Mouse (Mus musculus) ovary, adult 18-20 months (tissue): ENCODE measurements around the gene Cpne6.
A peak's percentile ranks its signal among the peaks of the same experiment; 100 is the strongest.

ENCODE experiments used
- DNase-seq: peaks from one replicate; pipeline ENCODE4 v3.0.0; 2022; ENCODE audit warnings: low spot score, mixed read lengths

Cpne6 gene

DNA sequence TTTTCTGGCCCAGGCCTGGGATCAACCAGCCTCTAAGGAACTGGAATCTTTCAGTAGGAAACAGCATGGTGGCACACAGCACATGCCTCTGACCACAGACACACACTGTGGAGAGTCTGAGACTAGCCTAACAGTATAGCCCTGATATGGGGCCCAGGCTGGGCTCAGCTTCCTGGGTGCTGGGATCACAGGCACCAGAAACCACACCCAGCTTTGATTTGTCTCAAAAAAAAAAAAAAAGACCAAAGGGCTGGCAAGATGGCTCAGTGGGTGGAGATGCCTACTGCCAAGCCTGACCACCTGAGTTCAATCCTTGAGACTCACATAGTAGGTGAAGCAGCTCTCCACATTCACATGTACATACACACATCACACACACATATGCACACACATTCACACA lies 44.4 kb downstream of the Cpne6 start:
- no peak for DNase-seq

DNA sequence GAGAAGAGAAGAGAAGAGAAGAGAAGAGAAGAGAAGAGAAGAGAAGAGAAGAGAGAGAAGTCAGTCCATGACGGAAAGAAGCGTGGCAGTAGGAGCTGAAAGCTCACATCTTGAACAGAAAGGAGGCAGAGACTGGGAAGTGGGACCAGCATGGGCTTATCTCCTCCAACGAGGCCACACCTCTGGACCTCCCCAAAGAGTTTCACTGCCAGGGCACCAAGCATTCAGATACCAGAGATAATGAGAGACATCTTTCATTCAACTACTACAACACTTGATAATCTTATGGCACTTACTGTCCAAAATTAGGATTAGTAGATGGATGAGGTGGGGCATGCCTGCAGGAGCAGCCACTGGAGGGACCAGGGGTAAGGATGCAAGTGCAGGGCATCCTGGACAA lies 45.5 kb downstream of the Cpne6 start:
- DNase-seq: no peak

DNA sequence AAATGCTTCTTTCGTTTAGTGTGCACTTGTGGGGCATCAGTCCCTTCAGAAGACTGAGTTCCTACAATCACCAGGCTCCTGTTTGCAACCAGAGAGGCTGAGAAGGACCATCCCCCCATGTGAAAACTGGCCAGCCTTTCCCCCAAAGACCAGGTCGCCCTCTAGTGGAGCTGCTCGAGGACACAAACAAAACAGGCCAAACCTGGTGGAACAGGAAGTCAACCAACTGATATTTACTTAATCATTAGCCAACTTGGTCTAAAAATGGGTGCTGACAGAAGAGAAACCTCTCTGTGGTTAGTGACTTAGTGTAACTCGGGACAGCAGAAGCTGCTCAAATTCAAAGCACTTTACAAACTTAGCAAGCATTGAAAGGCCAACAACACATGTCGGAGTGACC lies 46.8 kb downstream of the Cpne6 start:
- DNase-seq: peak; percentile 63

DNA sequence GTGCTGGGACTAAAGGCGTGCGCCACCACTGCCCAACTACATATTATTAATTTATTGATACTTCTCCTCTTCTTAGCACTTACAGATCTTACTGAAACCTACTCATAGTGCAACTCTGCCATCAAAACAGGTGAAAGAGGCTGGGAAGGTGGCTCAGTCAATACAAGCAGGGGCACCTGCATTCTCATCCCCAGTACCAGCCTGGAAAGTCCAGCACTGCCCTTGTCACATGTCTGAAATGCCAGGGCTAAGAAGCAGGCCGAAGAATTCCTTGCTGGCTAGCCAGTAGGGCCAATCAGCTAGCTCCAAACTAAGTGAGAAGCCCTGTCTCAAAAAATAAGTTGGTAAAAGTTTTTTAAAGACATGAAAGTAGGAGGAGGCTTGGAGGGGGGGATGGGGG lies 47.3 kb downstream of the Cpne6 start:
- DNase-seq: no peak

- DNase-seq: no peak
Observed at GRCm38 (mm10) chr14:55558740-55559448, 48.6 kb downstream of the Cpne6 start.

- DNase-seq: peak; percentile 84
Observed at GRCm38 (mm10) chr14:55559799-55560201, 49.6 kb downstream of the Cpne6 start, which contains the start of gene Dcaf11. Gene Dcaf11 (plus strand): TSS chr14:55560006.

DNA sequence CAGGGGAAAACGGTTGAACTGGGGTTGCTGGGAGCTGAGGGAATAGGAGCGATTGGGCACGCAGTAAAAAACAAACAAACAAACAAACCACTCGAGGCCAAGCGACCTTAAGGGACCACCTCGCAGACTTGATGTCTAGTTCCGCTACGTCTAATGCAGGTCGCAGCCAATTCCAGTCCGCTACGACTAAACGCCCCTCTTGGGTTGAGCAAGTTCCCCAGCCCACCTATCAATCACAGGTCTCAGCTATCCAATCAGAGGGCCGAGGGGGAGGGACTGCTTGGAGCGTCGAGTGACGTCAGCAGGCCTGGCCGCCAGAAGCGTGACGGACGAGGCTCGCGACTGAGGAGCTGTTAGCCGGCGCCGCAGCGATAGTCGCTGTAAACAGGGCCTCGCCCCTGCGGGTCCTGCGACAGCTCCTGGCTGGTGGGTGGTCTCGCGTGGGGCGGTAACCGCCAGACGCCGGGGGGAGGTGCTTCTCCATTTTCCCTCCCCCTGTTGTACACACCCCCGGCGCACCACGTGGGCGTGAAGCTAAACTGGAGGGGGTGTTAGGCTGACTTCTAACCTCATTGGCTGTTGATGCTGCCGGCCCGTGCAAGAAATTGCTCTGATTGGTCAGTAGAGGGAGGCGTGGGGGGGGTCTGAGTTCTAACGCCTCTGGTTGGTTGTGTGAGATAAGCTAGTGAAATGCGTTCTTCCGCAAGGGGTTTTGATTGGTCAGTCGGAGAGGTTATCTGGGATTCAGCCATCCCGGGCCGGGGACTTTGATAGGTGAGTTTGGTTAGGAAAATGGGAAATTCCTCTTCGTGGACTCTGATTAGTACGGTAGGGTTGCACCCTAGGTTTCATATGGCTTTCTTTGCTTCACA lies 50.2 kb downstream of the Cpne6 start, which contains the start of gene A730061H03Rik:
Gene A730061H03Rik, minus strand, starts transcription at position 205 of the 872 bp plus-strand sequence.
- peak; percentile 99 for DNase-seq

DNA sequence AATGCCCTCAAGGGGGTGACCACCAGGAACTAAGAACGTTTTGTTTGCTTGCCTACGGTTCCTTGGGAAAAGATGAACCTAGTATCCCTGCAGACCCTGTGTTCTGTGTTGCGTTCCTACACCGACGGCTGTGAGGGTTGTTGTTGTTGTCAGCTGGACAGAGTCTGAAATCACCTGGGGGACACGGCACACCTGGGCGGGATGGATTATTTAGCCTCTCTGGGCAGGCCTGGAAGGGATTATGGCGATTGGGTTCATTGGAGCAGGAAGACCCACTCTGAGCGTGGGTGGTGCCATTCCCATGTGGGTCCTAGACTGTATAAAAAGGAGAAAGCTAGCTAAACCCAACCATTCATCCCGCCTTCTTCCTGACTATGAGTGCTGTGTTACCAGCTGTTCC lies 51.6 kb downstream of the Cpne6 start:
- DNase-seq: no peak

- DNase-seq: no peak
Observed at GRCm38 (mm10) chr14:55563249-55563648, 53.0 kb downstream of the Cpne6 start.

GRCm38 (mm10) chr14:55565748-55566147 lies 55.5 kb downstream of the Cpne6 start:
- DNase-seq: no peak
